Mouse (Mus musculus): ENCODE measurements around the gene Dnaaf2.

Gene Dnaaf2

DNA sequence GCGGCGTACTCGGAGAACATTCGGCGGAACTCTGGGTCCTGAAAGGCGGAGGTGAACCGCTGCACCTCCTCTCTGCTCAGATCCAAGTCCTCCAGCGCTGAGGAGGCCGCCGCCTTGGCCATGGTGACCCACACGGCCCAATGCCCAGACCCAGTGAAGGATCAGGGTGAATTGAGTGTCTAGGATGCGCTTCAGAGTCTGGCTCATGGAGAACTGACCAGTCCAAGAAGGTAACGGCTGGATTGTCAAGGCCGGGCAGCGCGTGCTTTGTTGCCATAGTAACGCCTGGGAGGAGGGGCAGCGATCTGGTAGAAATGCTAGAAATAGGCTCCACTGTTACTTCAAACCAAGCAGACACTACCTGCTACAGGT lies at the start of gene Dnaaf2:
Dnaaf2 (minus strand) TSS at position 266 of the 372 bp plus-strand sequence.
- peak; percentile 76 for DNase-seq (ENCODE audit: low read depth)

DNA sequence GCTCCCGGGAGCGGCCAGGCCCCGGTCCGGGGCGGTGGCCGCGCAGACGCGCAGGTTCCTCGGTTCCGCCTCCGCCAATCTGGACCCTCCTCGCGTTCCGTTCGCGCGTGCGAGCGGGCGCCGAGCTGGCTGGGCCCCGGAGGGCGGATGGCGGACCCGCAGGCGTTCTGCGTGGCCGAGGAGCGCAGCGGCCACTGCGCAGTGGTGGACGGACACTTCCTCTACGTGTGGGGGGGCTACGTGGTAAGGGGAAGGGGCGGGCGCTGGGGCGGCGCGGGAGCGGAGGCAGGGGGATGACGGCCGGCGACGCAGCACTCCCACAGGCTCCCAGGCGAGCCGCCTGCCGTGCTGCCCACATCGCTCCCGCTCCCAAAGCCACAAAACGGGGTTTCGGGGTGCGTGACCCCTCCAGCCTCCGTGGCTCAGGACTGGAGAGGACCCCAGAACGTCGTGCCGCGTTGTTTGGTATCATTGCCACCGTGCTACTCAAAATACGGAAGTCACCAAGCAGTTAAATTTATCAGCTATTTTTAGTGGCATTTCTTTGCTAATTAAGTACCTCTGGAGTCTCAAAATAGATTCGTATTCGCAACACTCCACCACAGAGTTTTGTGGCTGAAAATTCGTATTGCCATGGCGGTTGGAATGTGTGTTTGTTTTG lies 43.7 kb upstream of the Dnaaf2 start:
- peak; percentile 71 for DNase-seq (ENCODE audit: low read depth)

DNA sequence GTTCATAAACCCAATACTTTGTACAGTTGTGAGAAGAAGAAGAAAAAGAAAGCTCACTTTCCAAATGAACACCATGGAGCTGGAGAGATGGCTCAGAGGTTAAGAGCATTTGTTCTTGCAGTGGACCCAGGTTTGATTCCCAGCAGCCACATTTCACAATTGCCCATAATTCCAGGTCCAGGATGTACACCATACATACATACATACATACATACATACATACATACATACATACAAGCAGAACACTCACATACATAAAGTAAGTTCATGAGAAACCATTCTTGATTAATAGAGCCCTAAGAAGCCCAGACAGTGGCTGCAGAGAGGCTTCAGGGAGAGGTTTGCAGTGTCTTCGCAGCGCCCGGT lies 43.2 kb upstream of the Dnaaf2 start:
- DNase-seq (ENCODE audit: low read depth) = no peak

- DNase-seq (ENCODE audit: low read depth) = no peak
These were observed 42.6 kb upstream of the Dnaaf2 start, which contains the start of gene Klhdc1 for GRCm38 (mm10) chr12:69240876-69241275. Gene Klhdc1 (plus strand): TSS chr12:69241176.

DNA sequence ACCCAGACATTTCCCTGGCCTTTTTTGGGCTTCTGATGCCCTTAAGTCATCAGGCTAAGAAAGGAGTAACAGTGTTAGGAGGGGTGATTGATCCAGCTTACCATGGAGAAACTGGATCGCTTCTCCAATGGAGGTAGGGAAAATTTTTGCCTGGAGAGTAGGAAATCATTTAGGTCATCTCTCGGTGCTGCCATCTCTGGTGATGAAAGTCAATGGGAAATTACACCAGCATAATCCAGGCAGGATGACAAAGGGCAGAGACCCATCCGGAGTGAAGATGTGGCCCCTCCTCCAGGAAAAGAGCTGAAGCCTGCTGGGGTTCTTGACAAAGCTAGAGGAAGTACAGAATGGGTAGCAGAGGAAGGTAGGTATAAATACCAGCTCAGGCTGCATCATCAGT lies 40.1 kb upstream of the Dnaaf2 start:
- no peak for DNase-seq (ENCODE audit: low read depth)

DNA sequence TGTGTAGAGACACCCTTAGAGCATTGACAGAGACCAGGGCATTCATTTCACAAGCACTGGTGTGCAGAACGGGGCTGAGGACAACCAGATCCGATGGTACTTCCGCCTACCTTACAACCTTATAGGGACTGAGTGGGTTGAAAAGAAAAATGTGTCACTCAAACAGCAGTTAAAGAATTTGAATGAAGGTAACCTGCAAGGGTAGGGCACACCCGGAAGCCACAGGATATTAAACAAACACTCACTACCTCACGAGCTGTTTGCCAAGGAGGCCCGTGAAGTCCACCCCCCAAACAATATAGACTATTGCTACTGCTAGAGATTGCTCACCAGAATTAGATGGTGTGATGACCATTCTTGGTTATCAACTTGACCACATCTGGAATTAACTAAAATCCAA lies 37.6 kb upstream of the Dnaaf2 start:
- no peak for DNase-seq (ENCODE audit: low read depth)

GRCm38 (mm10) chr12:69229251-69229650 lies 31.0 kb upstream of the Dnaaf2 start:
- DNase-seq (ENCODE audit: low read depth) = peak; percentile 82

- DNase-seq (ENCODE audit: low read depth) = peak; percentile 91
These were observed 29.7 kb upstream of the Dnaaf2 start, which contains the start of gene Pole2 for GRCm38 (mm10) chr12:69227776-69228466. Gene Pole2 (minus strand): TSS chr12:69228195.

DNA sequence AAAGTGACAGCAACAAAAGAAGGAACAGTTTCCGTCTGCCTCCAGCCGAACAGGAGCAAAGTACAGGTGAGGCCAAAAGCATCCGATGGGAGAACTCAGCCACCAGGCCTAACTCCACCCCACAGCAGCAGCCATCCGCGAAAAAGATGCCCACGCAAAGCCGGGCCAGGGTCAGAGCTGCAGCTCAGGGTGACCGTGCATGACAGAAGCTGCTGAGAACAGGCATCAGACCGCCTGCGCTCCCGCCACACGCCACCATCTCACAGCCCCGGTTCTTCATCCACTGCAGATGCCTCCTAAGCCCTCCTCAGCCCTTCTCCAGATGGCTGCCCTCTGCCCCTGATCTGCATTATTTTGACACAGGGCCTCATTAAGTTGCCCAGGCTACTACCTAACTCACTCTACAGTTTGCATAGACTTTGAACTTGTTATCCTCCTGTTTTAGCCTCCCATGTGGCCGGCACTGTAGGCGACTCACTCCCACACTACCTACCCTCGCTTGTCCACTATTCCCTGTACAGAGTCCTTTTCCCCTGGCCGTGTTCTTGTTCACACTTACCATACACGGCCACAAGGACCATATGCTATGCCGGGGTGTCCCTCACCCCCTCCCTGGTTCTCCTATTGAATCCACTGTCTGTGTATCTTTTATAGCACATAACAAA lies 22.5 kb upstream of the Dnaaf2 start:
- DNase-seq (ENCODE audit: low read depth) = no peak

DNA sequence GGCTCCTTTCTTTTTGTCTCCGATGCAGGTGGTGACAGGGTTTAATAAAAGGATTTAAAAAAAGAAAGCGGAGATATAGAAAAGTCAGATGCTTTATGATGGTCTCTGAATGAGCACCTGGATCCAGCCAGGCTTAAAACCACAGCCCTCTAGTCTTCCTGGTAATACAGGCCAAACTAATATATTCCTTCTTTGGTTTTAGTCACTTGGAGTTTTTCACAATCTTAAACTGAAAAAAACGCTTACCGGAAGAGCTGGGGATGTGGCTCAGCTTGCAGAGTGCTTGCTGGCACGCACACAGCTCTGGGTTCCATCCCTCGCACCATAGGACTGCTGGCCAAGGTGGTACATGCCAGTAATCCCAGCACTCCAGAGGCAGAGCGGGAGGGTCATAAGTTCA lies 18.4 kb upstream of the Dnaaf2 start:
- no peak for DNase-seq (ENCODE audit: low read depth)

DNA sequence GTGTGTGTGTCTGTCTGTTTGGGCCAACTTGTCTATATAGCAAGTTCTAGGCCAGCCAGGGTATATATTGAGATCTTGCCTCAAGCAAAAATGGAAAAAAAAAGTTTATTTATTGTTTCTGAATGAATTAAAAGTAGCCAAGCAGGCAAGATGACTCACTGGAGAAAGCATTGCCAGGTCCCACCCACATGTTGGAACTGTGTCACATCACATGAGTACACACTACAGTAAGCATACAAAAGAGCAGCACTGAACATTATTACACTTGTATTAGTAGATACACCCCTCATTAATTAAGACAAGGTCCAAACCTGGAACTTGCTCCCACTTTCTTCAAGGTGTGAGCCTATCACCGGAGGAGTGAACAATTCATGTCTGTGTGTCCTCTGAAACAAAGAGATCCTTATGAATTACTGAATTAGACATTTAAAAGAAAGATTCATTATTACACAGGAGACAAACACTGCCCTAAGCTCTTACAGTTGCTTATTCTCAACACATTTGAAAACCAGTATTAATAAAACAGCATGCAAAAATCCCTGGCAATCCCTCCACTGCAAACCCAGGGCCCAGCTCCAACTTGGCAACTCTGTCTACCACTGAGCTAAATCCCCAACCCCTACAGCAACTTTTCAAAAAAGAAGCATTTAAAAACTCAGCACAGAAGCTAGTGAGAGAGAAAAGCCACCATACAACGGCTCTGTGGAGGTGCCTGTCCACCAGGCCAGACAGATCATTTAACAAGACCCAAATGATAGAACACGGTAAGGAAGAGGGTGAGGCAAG lies 17.0 kb upstream of the Dnaaf2 start:
- DNase-seq (ENCODE audit: low read depth) = no peak

- no peak for DNase-seq (ENCODE audit: low read depth)
These were observed 16.2 kb upstream of the Dnaaf2 start for GRCm38 (mm10) chr12:69214393-69214792.

GRCm38 (mm10) chr12:69213186-69213777 lies 15.1 kb upstream of the Dnaaf2 start:
- DNase-seq (ENCODE audit: low read depth) = no peak

DNA sequence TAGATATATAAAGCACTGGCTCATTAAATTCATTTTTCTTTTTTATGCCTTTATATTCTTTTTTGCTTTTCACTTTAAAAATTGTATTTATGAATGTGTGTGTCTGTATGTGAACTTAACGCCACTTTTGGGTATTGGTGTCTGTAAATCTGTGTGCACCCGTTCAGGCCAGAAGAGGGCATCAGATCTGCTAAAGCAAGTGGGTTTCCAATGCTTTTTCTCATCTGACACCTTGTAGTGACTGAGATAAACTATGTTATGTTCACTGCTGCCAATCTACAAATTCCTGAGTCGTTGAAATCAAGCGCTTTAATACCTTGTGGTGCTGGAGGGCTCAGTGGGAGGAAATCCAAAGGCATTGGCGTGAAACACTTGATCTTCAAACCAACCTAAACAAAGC lies 12.8 kb upstream of the Dnaaf2 start:
- DNase-seq (ENCODE audit: low read depth) = peak; percentile 57

DNA sequence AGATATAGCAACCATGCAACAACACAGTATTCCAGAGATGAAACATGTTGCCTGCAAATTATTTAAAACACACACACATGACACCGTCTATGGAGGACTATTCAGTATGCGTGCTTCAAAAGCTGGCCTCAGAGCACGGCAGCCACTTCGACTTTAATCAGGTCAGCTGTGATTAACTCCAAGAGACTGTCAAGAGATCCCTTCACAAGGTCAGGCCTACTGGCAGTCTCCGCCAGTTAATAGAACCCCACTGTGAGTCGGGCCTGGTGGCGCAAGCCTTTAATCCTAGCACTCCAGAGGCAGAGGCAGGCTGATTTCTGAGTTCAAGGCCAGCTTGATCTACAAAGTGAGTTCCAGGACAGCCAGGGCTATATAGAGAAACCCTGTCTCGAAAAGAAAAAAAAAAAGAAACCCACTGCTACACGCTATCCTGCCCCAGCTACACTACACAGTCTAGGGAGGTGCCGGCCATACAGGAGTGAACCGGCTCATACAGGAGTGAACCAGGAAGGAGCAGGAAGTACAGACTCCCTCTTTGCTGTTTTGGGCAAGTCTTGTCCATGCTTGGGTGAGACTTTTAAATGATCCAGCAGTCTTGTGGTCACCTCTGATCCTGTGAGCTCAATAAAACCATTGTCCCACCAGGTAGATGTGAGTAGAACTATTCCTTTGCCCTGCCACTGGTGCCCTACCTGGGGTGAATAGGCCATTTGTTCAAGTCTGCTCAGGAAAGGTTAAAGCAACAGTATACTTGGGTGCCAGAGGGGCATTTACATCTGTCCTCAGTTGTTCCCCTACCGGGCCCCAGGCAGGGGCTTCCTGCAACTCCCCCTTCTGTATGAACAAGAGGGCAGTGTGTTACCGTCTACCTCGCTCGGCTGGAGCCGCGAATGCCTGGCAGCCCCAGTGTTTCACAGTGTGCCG lies 12.1 kb upstream of the Dnaaf2 start:
- no peak for DNase-seq (ENCODE audit: low read depth)

- DNase-seq (ENCODE audit: low read depth) = no peak
These were observed 10.3 kb upstream of the Dnaaf2 start for GRCm38 (mm10) chr12:69208520-69208919.

DNA sequence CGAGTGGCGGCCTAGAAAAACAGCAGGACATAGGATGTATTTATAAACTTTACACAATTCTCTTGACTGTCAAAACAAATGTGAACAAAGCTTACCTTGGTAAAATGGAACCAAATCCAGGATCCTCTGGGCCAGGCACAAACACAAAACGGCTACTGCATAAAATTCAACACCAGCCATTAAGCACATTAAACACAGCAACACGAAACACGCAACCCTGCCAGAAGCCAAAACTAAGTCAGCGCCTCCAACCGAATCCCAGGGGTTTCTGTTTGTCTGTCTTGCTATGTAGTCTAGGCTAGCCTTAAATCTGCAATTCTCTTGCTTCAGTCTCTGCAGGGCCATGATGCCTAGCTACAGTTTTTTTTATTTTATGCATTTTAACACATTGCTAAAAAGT lies 9.7 kb upstream of the Dnaaf2 start:
- no peak for DNase-seq (ENCODE audit: low read depth)

DNA sequence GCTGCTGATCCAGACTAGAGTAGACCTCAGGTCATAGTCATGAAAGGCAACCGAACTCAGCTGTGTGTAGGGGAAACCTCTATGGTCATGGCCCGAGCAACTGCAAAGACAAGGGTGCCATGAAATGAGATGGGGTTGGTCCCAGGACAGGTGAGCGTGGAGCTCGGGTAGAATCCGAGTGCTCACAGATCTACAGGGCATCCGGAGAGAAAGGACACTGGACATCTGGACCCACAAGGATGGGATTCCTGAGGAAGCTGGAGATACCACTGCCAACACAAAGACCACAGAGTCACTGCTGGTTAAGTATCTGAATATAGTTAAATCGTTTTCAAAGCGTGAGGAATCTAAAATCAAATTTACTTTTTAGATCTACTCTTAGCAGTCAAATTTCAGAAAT lies 9.2 kb upstream of the Dnaaf2 start:
- DNase-seq (ENCODE audit: low read depth) = no peak

- peak; percentile 62 for DNase-seq (ENCODE audit: low read depth)
These were observed 6.0 kb upstream of the Dnaaf2 start, which contains the start of gene Gm49384 for GRCm38 (mm10) chr12:69204052-69204833. Gene Gm49384 (minus strand): TSS chr12:69204267.

- no peak for DNase-seq (ENCODE audit: low read depth)
These were observed 756 bp upstream of the Dnaaf2 start for GRCm38 (mm10) chr12:69198985-69199384.
